Comparison of ENCODE assay signal across 18 mouse cellular contexts in the genomic region with DNA sequence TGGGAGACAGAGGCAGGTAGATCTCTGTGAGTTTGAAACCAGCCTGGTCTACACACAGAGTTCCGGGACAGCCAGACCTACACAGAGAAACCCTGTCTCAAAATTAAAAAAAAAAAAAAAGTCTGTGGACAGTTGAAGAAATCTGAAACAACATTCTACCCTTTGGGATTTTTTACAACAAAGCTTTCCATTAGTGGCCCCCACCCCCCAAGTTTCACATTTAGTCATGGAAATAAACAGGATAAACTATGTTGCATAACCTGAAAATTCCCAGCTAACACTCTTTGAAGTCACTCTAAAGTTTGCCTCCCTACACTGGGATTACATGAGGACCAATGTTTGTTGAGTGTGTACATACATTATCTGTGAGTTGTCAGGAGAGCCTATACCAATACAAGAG. TPM values are rescaled to one million over a fixed set of nuclear protein-coding genes. Genes with fewer than 3 reads are reported as not detected.
"Had no signal": no experiment of that assay in that cellular context is flagged by ENCODE, and none has a peak within 500 bp of the region (broad histone marks: within the 10 kb centered on the region; RNA-seq: fewer than 3 reads in every experiment).

No protein-coding gene starts in this region.

- H3K9me3 ChIP-seq: neural tube, embryonic 12.5 days; neural tube, embryonic 13.5 days; neural tube, embryonic 15.5 days; stomach, embryonic 15.5 days had no signal

- H3K27ac ChIP-seq: neural tube, embryonic 12.5 days; neural tube, embryonic 13.5 days; neural tube, embryonic 15.5 days; stomach, embryonic 15.5 days; stomach, postnatal 0 days had no signal

- H3K4me1 ChIP-seq: neural tube, embryonic 12.5 days; neural tube, embryonic 15.5 days; stomach, embryonic 15.5 days had no signal

- H3K4me3 ChIP-seq: neural tube, embryonic 12.5 days; neural tube, embryonic 13.5 days; neural tube, embryonic 15.5 days; stomach, embryonic 15.5 days had no signal

- H3K4me2 ChIP-seq: neural tube, embryonic 12.5 days; neural tube, embryonic 13.5 days; neural tube, embryonic 15.5 days; stomach, embryonic 15.5 days had no signal

- DNase-seq: retina, postnatal 1 day; right cerebral cortex, adult 18-20 months; right cerebral cortex, postnatal 14 days; right cerebral cortex, postnatal 25 days; right cerebral cortex, postnatal 4 days; spleen, adult 18-20 months; thymus, adult 18-20 months; thymus, adult 2 months; thymus, postnatal 14 days; thymus, postnatal 25 days; thymus, postnatal 36 days; thymus, postnatal 4 days had no signal

- H3K9ac ChIP-seq: neural tube, embryonic 12.5 days; neural tube, embryonic 13.5 days; neural tube, embryonic 15.5 days; stomach, embryonic 15.5 days had no signal

- H3K36me3 ChIP-seq: neural tube, embryonic 12.5 days; neural tube, embryonic 13.5 days; neural tube, embryonic 15.5 days; stomach, embryonic 15.5 days had no signal

- H3K27me3 ChIP-seq: neural tube, embryonic 12.5 days; neural tube, embryonic 13.5 days; neural tube, embryonic 15.5 days; stomach, embryonic 15.5 days had no signal

RNA-seq across cellular contexts. Expression of gene Ptn, which starts 28.7 kb away (rescaled TPM):
- total RNA-seq: neutrophil, adult 5-6 weeks had no signal
